Mouse (Mus musculus): ENCODE data around the gene Gngt2. TPM values are rescaled to one million over a fixed set of nuclear protein-coding genes. Genes with fewer than 3 reads are reported as not detected.

Gene Gngt2
- polyA plus RNA-seq, 1 experiment, result 32.5 TPM

- Histone ChIP-seq H3K27ac (ENCODE audit: control insufficient read depth, insufficient read depth, low read length) (no peak overlapping the region), H3K36me3 (ENCODE audit: control insufficient read depth, insufficient read depth, low read length) (no peaks in the 10 kb centered on the region), H3K4me3 (ENCODE audit: control insufficient read depth, insufficient read depth, low read length) (no peak overlapping the region), H3K4me1 (replicated peaks; ENCODE audit: control insufficient read depth, insufficient read depth, low read length) (no peaks in the 10 kb centered on the region), H3K27me3 (ENCODE audit: control insufficient read depth, insufficient read depth, low read length) (no peaks in the 10 kb centered on the region)
- WGBS, result 94% methylated on average over 4 of the region's 4 CpGs
- no peak for TF ChIP-seq CTCF (IDR thresholded peaks at IDR 0.05; ENCODE audit: borderline replicate concordance, control insufficient read depth, extremely low read depth, insufficient read depth, low read length, poor library complexity)
- TF ChIP-seq POLR2A (IDR thresholded peaks at IDR 0.05; ENCODE audit: control insufficient read depth, extremely low read depth, insufficient read depth, low read length, poor library complexity), result no peak
- no peak for DNase-seq
These were observed 24.8 kb upstream of the Gngt2 start for GRCm38 (mm10) chr11:95812224-95812623.

GRCm38 (mm10) chr11:95814101-95814500, 22.9 kb upstream of the Gngt2 start:
- DNase-seq, result no peak
- TF ChIP-seq CTCF (IDR thresholded peaks at IDR 0.05; ENCODE audit: borderline replicate concordance, control insufficient read depth, extremely low read depth, insufficient read depth, low read length, poor library complexity), result no peak
- TF ChIP-seq POLR2A (IDR thresholded peaks at IDR 0.05; ENCODE audit: control insufficient read depth, extremely low read depth, insufficient read depth, low read length, poor library complexity), result no peak
- no peaks in the 10 kb centered on the region for H3K27me3 ChIP-seq (ENCODE audit: control insufficient read depth, insufficient read depth, low read length)
- WGBS, result 93% methylated on average over 2 of the region's 2 CpGs
- H3K36me3 ChIP-seq (ENCODE audit: control insufficient read depth, insufficient read depth, low read length), result no peaks in the 10 kb centered on the region
- H3K27ac ChIP-seq (ENCODE audit: control insufficient read depth, insufficient read depth, low read length), result no peak overlapping the region
- no peaks in the 10 kb centered on the region for H3K4me1 ChIP-seq (replicated peaks; ENCODE audit: control insufficient read depth, insufficient read depth, low read length)
- no peak overlapping the region for H3K4me3 ChIP-seq (ENCODE audit: control insufficient read depth, insufficient read depth, low read length)

- Histone ChIP-seq H3K27ac (ENCODE audit: control insufficient read depth, insufficient read depth, low read length) (no peak overlapping the region), H3K4me3 (ENCODE audit: control insufficient read depth, insufficient read depth, low read length) (no peak overlapping the region), H3K27me3 (ENCODE audit: control insufficient read depth, insufficient read depth, low read length) (no peaks in the 10 kb centered on the region), H3K4me1 (replicated peaks; ENCODE audit: control insufficient read depth, insufficient read depth, low read length) (no peaks in the 10 kb centered on the region), H3K36me3 (ENCODE audit: control insufficient read depth, insufficient read depth, low read length) (no peaks in the 10 kb centered on the region)
- 87% methylated on average over 5 of the region's 5 CpGs for WGBS
- DNase-seq, result no peak
- TF ChIP-seq POLR2A (IDR thresholded peaks at IDR 0.05; ENCODE audit: control insufficient read depth, extremely low read depth, insufficient read depth, low read length, poor library complexity), result no peak
- no peak for TF ChIP-seq CTCF (IDR thresholded peaks at IDR 0.05; ENCODE audit: borderline replicate concordance, control insufficient read depth, extremely low read depth, insufficient read depth, low read length, poor library complexity)
These were observed 22.2 kb upstream of the Gngt2 start for GRCm38 (mm10) chr11:95814857-95815256.

GRCm38 (mm10) chr11:95815412-95815811, 21.6 kb upstream of the Gngt2 start:
- WGBS, result 89% methylated on average over 9 of the region's 9 CpGs
- no peaks in the 10 kb centered on the region for H3K36me3 ChIP-seq (ENCODE audit: control insufficient read depth, insufficient read depth, low read length)
- no peaks in the 10 kb centered on the region for H3K4me1 ChIP-seq (replicated peaks; ENCODE audit: control insufficient read depth, insufficient read depth, low read length)
- no peak overlapping the region for H3K27ac ChIP-seq (ENCODE audit: control insufficient read depth, insufficient read depth, low read length)
- TF ChIP-seq CTCF (IDR thresholded peaks at IDR 0.05; ENCODE audit: borderline replicate concordance, control insufficient read depth, extremely low read depth, insufficient read depth, low read length, poor library complexity) (no peak), POLR2A (IDR thresholded peaks at IDR 0.05; ENCODE audit: control insufficient read depth, extremely low read depth, insufficient read depth, low read length, poor library complexity) (no peak)
- no peak overlapping the region for H3K4me3 ChIP-seq (ENCODE audit: control insufficient read depth, insufficient read depth, low read length)
- no peak for DNase-seq
- H3K27me3 ChIP-seq (ENCODE audit: control insufficient read depth, insufficient read depth, low read length), result no peaks in the 10 kb centered on the region

GRCm38 (mm10) chr11:95819138-95819537, 17.9 kb upstream of the Gngt2 start:
- Histone ChIP-seq H3K4me1 (replicated peaks; ENCODE audit: control insufficient read depth, insufficient read depth, low read length) (0 out of 2 replicates have a peak, but pooled peaks cover 3% of the 10 kb centered on the region), H3K4me3 (ENCODE audit: control insufficient read depth, insufficient read depth, low read length) (no peak overlapping the region), H3K27me3 (ENCODE audit: control insufficient read depth, insufficient read depth, low read length) (no peaks in the 10 kb centered on the region), H3K36me3 (ENCODE audit: control insufficient read depth, insufficient read depth, low read length) (no peaks in the 10 kb centered on the region), H3K27ac (ENCODE audit: control insufficient read depth, insufficient read depth, low read length) (no peak overlapping the region)
- WGBS, result 97% methylated on average over 8 of the region's 8 CpGs
- TF ChIP-seq POLR2A (IDR thresholded peaks at IDR 0.05; ENCODE audit: control insufficient read depth, extremely low read depth, insufficient read depth, low read length, poor library complexity), result no peak
- TF ChIP-seq CTCF (IDR thresholded peaks at IDR 0.05; ENCODE audit: borderline replicate concordance, control insufficient read depth, extremely low read depth, insufficient read depth, low read length, poor library complexity), result no peak
- DNase-seq, result no peak

GRCm38 (mm10) chr11:95821511-95821910, 15.5 kb upstream of the Gngt2 start:
- H3K36me3 ChIP-seq (ENCODE audit: control insufficient read depth, insufficient read depth, low read length), result no peaks in the 10 kb centered on the region
- DNase-seq, result no peak
- TF ChIP-seq POLR2A (IDR thresholded peaks at IDR 0.05; ENCODE audit: control insufficient read depth, extremely low read depth, insufficient read depth, low read length, poor library complexity), result no peak
- no peak for TF ChIP-seq CTCF (IDR thresholded peaks at IDR 0.05; ENCODE audit: borderline replicate concordance, control insufficient read depth, extremely low read depth, insufficient read depth, low read length, poor library complexity)
- H3K4me1 ChIP-seq (replicated peaks; ENCODE audit: control insufficient read depth, insufficient read depth, low read length), result peaks cover 12% of the 10 kb centered on the region
- no peak overlapping the region for H3K27ac ChIP-seq (ENCODE audit: control insufficient read depth, insufficient read depth, low read length)
- H3K27me3 ChIP-seq (ENCODE audit: control insufficient read depth, insufficient read depth, low read length), result peaks cover 5% of the 10 kb centered on the region; the same call in 1 of the 2 replicates
- no peak overlapping the region for H3K4me3 ChIP-seq (ENCODE audit: control insufficient read depth, insufficient read depth, low read length)
- 95% methylated on average over 3 of the region's 3 CpGs for WGBS

GRCm38 (mm10) chr11:95822437-95822836, 14.6 kb upstream of the Gngt2 start:
- H3K4me3 ChIP-seq (ENCODE audit: control insufficient read depth, insufficient read depth, low read length), result no peak overlapping the region
- TF ChIP-seq CTCF (IDR thresholded peaks at IDR 0.05; ENCODE audit: borderline replicate concordance, control insufficient read depth, extremely low read depth, insufficient read depth, low read length, poor library complexity) (no peak), POLR2A (IDR thresholded peaks at IDR 0.05; ENCODE audit: control insufficient read depth, extremely low read depth, insufficient read depth, low read length, poor library complexity) (no peak)
- no peaks in the 10 kb centered on the region for H3K36me3 ChIP-seq (ENCODE audit: control insufficient read depth, insufficient read depth, low read length)
- peaks cover 12% of the 10 kb centered on the region for H3K4me1 ChIP-seq (replicated peaks; ENCODE audit: control insufficient read depth, insufficient read depth, low read length)
- DNase-seq, result no peak
- H3K27me3 ChIP-seq (ENCODE audit: control insufficient read depth, insufficient read depth, low read length), result peaks cover 5% of the 10 kb centered on the region; the same call in 1 of the 2 replicates
- 97% methylated on average over 4 of the region's 4 CpGs for WGBS
- no peak overlapping the region for H3K27ac ChIP-seq (ENCODE audit: control insufficient read depth, insufficient read depth, low read length)

Data from thymus, adult 2 months (tissue).